In genomic region chr11:106519519-106519918, GRCm38 (mm10) we compare ENCODE assay signal across 9 mouse cellular contexts.
"Had no signal": no experiment of that assay in that cellular context is flagged by ENCODE, and none has a peak within 500 bp of the region (broad histone marks: within the 10 kb centered on the region; RNA-seq: fewer than 3 reads in every experiment).

No protein-coding gene starts in this region.

- H3K9me3 ChIP-seq: kidney, embryonic 15.5 days; liver, embryonic 12.5 days; neural tube, embryonic 12.5 days had no signal

- H3K36me3 ChIP-seq: kidney, embryonic 15.5 days; neural tube, embryonic 12.5 days had no signal

- H3K4me2 ChIP-seq: kidney, embryonic 15.5 days; liver, embryonic 12.5 days; lung, embryonic 14.5 days; neural tube, embryonic 12.5 days had no signal

- H3K27ac ChIP-seq: kidney, embryonic 15.5 days; liver, embryonic 12.5 days; neural tube, embryonic 12.5 days had no signal

- H3K27me3 ChIP-seq: kidney, embryonic 15.5 days; liver, embryonic 12.5 days; neural tube, embryonic 12.5 days had no signal

- H3K9ac ChIP-seq: kidney, embryonic 15.5 days; liver, embryonic 12.5 days; lung, embryonic 14.5 days; neural tube, embryonic 12.5 days had no signal

- ATAC-seq: intestine, embryonic 16.5 days; liver, embryonic 12.5 days had no signal

- H3K4me3 ChIP-seq: kidney, embryonic 15.5 days; liver, embryonic 12.5 days; neural tube, embryonic 12.5 days had no signal

- DNase-seq: kidney, adult 2 months; lung, embryonic 14.5 days; lung, postnatal 10 days; right cerebral cortex, postnatal 14 days; thymus, postnatal 36 days had no signal
